Mouse (Mus musculus): Measurements from ENCODE around the gene Iqce. TPM values are rescaled to one million over a fixed set of nuclear protein-coding genes. Genes with fewer than 3 reads are reported as not detected.

The Iqce gene
- polyA plus RNA-seq, 1 experiment from 2014 or later, result 22.3 TPM

- no peak overlapping the region for H3K9ac ChIP-seq
- no peak overlapping the region for H3K27ac ChIP-seq
- no peak overlapping the region for H3K4me3 ChIP-seq
- no peak overlapping the region for H3K4me2 ChIP-seq
- ATAC-seq (ENCODE audit: insufficient number of reproducible peaks, low FRiP score, low TSS enrichment, low read depth), result no peak
- no peaks in the 10 kb centered on the region for H3K36me3 ChIP-seq
- WGBS, result 83% methylated on average over 11 of the region's 11 CpGs
- H3K9me3 ChIP-seq, result no peaks in the 10 kb centered on the region
- peaks cover 17% of the 10 kb centered on the region for H3K27me3 ChIP-seq
- peaks cover 9% of the 10 kb centered on the region for H3K4me1 ChIP-seq
Measured at GRCm38 (mm10) chr5:140731040-140731797, 29.0 kb upstream of the Iqce start.

GRCm38 (mm10) chr5:140726946-140727740 is 25.0 kb upstream of the Iqce start:
- Histone ChIP-seq H3K4me3 (no peak overlapping the region), H3K27ac (no peak overlapping the region), H3K4me2 (no peak overlapping the region), H3K36me3 (no peaks in the 10 kb centered on the region), H3K9ac (no peak overlapping the region), H3K9me3 (no peaks in the 10 kb centered on the region), H3K4me1 (no peaks in the 10 kb centered on the region), H3K27me3 (no peaks in the 10 kb centered on the region)
- 81% methylated on average over 17 of the region's 17 CpGs for WGBS
- no peak for ATAC-seq (ENCODE audit: insufficient number of reproducible peaks, low FRiP score, low TSS enrichment, low read depth)

GRCm38 (mm10) chr5:140726062-140726839 is 24.1 kb upstream of the Iqce start:
- no peak overlapping the region for H3K27ac ChIP-seq
- no peaks in the 10 kb centered on the region for H3K9me3 ChIP-seq
- no peak overlapping the region for H3K9ac ChIP-seq
- no peaks in the 10 kb centered on the region for H3K27me3 ChIP-seq
- H3K4me1 ChIP-seq, result no peaks in the 10 kb centered on the region
- no peak overlapping the region for H3K4me3 ChIP-seq
- no peak for ATAC-seq (ENCODE audit: insufficient number of reproducible peaks, low FRiP score, low TSS enrichment, low read depth)
- H3K4me2 ChIP-seq, result no peak overlapping the region
- no peaks in the 10 kb centered on the region for H3K36me3 ChIP-seq
- WGBS, result 74% methylated on average over 7 of the region's 7 CpGs

DNA sequence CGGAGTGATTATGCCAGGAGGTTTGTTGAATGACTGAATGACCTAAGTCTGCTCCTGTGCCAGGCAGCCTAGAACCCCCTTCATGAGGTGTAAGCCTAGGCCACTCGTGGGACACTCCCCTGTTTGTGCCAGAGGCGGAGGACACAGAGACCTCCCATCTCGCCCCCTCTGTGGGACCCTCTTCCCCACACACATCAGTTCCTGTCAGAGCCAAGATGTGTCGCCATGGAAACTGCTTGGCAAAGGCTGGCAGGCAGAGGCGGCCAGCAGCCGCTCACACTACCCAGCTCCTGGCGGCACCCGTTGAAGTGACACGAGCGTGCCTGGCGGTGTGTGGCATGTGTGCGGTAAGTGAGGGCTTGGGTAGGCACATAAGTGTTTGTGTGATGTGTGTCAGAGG is 21.6 kb upstream of the Iqce start, which contains the start of gene Amz1:
Gene Amz1 (plus strand): TSS at position 306 of the 400 bp plus-strand sequence.
- WGBS, result 82% methylated on average over 13 of the region's 13 CpGs
- Histone ChIP-seq H3K36me3 (peaks cover 12% of the 10 kb centered on the region), H3K4me3 (no peak within 1 kb of the TSS), H3K27ac (no peak within 1 kb of the TSS), H3K9ac (no peak within 1 kb of the TSS), H3K4me1 (no peaks in the 10 kb centered on the region), H3K4me2 (no peak within 1 kb of the TSS), H3K27me3 (no peaks in the 10 kb centered on the region), H3K9me3 (no peaks in the 10 kb centered on the region)
- 0 out of 2 replicates have a peak, but pooled peaks have one; percentile 18 for ATAC-seq (ENCODE audit: insufficient number of reproducible peaks, low FRiP score, low TSS enrichment, low read depth)

DNA sequence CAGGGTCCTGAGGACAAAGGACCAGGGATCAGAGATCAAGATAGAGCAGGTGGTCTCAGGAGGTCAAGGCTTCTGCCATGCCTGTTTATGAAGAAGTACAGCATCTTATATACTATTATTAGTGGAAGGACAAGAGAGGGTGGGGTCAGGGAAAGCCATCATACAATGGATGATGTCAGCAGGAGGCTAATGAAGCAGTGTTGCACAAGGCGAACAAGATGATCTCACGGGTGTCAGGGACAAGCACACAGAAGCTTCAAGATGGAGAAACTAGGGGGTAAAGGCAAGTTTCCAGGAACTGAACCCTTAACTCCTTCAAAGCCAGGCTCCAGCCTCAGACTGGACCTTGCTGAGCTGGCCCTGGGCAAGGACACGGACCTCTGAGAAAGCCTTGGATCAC is 19.9 kb upstream of the Iqce start:
- no peak for ATAC-seq (ENCODE audit: insufficient number of reproducible peaks, low FRiP score, low TSS enrichment, low read depth)

GRCm38 (mm10) chr5:140720773-140721172 is 18.6 kb upstream of the Iqce start:
- no peak overlapping the region for H3K4me3 ChIP-seq
- no peaks in the 10 kb centered on the region for H3K9me3 ChIP-seq
- no peak for ATAC-seq (ENCODE audit: insufficient number of reproducible peaks, low FRiP score, low TSS enrichment, low read depth)
- peaks cover 43% of the 10 kb centered on the region for H3K36me3 ChIP-seq
- no peak overlapping the region for H3K9ac ChIP-seq
- H3K27me3 ChIP-seq, result no peaks in the 10 kb centered on the region
- no peak overlapping the region for H3K4me2 ChIP-seq
- H3K27ac ChIP-seq, result no peak overlapping the region
- no peaks in the 10 kb centered on the region for H3K4me1 ChIP-seq
- 67% methylated on average over 7 of the region's 7 CpGs for WGBS

More for the DNA sequence above, 19.9 kb upstream of the Iqce start:
- Histone ChIP-seq H3K4me3 (no peak overlapping the region), H3K27ac (no peak overlapping the region), H3K4me1 (no peaks in the 10 kb centered on the region), H3K4me2 (no peak overlapping the region), H3K27me3 (no peaks in the 10 kb centered on the region), H3K9ac (no peak overlapping the region), H3K9me3 (no peaks in the 10 kb centered on the region), H3K36me3 (peaks cover 29% of the 10 kb centered on the region)
- 81% methylated on average over 3 of the region's 3 CpGs for WGBS

DNA sequence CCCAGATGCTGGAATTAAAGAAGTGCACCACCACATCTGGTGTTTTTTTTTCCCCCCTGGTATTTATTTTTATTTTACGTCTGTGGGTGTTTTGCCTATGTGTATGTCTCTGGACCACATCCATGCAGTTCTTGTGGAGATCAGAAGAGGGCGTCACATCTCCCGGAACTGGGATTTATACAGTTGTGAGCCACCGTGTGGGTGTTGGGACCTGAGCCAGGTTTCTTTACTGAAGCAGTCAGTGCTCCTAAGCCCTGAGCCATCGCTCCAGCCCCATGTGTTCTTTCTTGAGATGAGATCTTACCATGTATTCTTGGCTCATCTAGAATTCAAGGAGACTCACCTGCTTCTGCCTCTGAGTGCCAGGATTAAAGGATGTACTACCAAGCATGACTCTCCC is 8.9 kb upstream of the Iqce start:
- Histone ChIP-seq H3K4me2 (no peak overlapping the region), H3K9me3 (no peaks in the 10 kb centered on the region)
- 75% methylated on average over 5 of the region's 5 CpGs for WGBS

DNA sequence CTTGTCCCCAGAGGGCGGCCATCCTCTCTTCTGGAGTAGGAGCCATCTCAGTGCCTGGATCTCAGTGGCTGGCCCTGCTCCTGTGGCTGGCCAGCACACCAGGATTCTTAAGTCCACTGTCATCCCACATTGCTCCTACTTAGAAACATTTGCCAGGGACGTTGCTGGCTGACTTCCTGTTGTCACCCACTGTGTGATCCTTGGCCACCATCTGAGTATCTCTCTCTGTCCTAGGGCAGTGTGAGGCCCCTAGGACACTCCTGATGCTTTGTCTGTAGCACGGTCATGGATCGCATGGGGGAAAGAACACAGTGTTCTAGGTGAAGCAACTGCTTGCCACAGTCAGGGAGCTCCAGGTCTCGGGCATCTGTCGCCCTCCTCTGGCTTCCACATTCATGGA is 8.1 kb upstream of the Iqce start:
- no peaks in the 10 kb centered on the region for H3K9me3 ChIP-seq
- H3K4me2 ChIP-seq, result no peak overlapping the region
- no peak for ATAC-seq (ENCODE audit: insufficient number of reproducible peaks, low FRiP score, low TSS enrichment, low read depth)
- H3K9ac ChIP-seq, result no peak overlapping the region
- peaks cover 69% of the 10 kb centered on the region for H3K36me3 ChIP-seq
- no peak overlapping the region for H3K4me3 ChIP-seq
- H3K27me3 ChIP-seq, result no peaks in the 10 kb centered on the region
- H3K4me1 ChIP-seq, result peaks cover 9% of the 10 kb centered on the region
- no peak overlapping the region for H3K27ac ChIP-seq
- WGBS, result 91% methylated on average over 6 of the region's 6 CpGs

More for the DNA sequence above, 8.9 kb upstream of the Iqce start:
- Histone ChIP-seq H3K4me3 (no peak overlapping the region), H3K4me1 (peaks cover 2% of the 10 kb centered on the region), H3K36me3 (peaks cover 76% of the 10 kb centered on the region), H3K9ac (no peak overlapping the region), H3K27ac (no peak overlapping the region), H3K27me3 (no peaks in the 10 kb centered on the region)
- ATAC-seq (ENCODE audit: insufficient number of reproducible peaks, low FRiP score, low TSS enrichment, low read depth), result no peak

GRCm38 (mm10) chr5:140705501-140706171 is 3.5 kb upstream of the Iqce start:
- WGBS, result 47% methylated on average over 7 of the region's 7 CpGs
- H3K4me2 ChIP-seq, result peak overlapping the region; percentile 76
- H3K27me3 ChIP-seq, result no peaks in the 10 kb centered on the region
- no peaks in the 10 kb centered on the region for H3K9me3 ChIP-seq
- peaks cover 24% of the 10 kb centered on the region for H3K36me3 ChIP-seq
- peaks cover 28% of the 10 kb centered on the region for H3K4me1 ChIP-seq
- peak overlapping the region; percentile 58 for H3K4me3 ChIP-seq
- peak overlapping the region; percentile 88 for H3K27ac ChIP-seq
- H3K9ac ChIP-seq, result peak overlapping the region; percentile 51
- no peak for ATAC-seq (ENCODE audit: insufficient number of reproducible peaks, low FRiP score, low TSS enrichment, low read depth)

DNA sequence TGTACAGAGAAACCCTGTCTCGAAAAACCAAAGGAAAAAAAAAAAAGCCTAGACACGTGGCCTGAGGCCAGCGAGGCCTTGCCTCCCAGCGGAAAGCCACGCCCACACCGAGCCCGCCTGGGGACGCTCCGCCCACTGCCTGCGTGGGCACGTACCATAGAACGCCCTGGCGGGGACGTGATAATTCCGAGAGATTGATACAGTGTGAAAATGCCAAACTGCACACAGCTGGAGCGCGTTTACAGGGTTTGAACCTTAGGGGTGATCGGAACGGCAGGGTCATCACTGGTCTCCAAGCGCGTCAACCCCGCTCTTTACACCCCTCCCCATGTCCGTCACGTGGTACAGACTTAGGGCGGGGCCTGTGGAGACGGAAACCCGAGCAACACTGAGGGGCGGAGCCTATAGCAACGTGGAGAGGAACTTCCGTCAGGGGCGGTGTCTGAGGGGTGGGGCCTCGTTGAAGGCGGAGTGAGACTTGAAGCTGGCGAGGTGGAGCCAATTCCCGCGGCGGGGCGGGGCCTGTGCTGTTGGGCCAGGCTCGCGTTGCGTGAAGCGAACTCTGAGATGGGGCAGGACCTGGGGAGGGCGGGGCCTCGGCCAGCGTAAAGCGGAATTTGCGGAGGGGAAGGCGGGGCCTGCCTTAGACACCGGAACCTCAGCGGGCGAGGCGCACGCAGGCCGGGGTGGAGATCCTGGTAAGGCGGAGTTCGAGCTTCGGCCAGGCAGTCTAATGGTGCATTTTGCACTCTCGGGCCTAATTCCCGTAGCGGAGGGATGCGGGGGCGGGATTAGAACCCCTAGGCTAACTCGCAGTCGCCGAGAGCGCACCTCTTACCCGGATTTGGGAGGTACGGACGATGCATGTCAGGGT is 2.4 kb upstream of the Iqce start, which contains the start of gene Brat1:
Gene Brat1 (plus strand): TSS at position 634 of the 874 bp plus-strand sequence.
- H3K4me3 ChIP-seq, result peak within 1 kb of the TSS; percentile 58
- WGBS, result under 1% methylated on average over 69 of the region's 69 CpGs
- ATAC-seq (ENCODE audit: insufficient number of reproducible peaks, low FRiP score, low TSS enrichment, low read depth), result peak; percentile 93
- peaks cover 14% of the 10 kb centered on the region for H3K36me3 ChIP-seq
- H3K27ac ChIP-seq, result peak within 1 kb of the TSS; percentile 92
- H3K4me2 ChIP-seq, result peak within 1 kb of the TSS; percentile 76
- no peaks in the 10 kb centered on the region for H3K27me3 ChIP-seq
- H3K9me3 ChIP-seq, result no peaks in the 10 kb centered on the region
- H3K4me1 ChIP-seq, result peaks cover 35% of the 10 kb centered on the region
- H3K9ac ChIP-seq, result peak within 1 kb of the TSS; percentile 51

Measured in limb, embryonic 15.5 days (tissue).